Mouse (Mus musculus) brain, embryonic 14.5 days (tissue): ENCODE measurements at regions not wholly inside any gene's neighbourhood (a gene's known extent, or its start where the extent isn't known, plus 50 kb on each side); places are given as distances from the start of the nearest gene placed in this dataset.

Experiments used
- CTCF ChIP-seq: fragments of 200-500 bp; IDR thresholded peaks from 2 replicates; pipeline ENCODE4 v1.5.1; 2012; ENCODE audit warnings: inconsistent platforms, mild to moderate bottlenecking, moderate library complexity, borderline replicate concordance; ENCODE audit not compliant: insufficient read depth, insufficient read length; ENCODE audit errors: extremely low read depth
- POLR2A ChIP-seq: fragments of 200-500 bp; IDR thresholded peaks from 2 replicates; pipeline ENCODE4 v1.6.1; 2012; ENCODE audit warnings: mild to moderate bottlenecking, inconsistent platforms, borderline replicate concordance; ENCODE audit not compliant: poor library complexity, insufficient read depth, insufficient read length, severe bottlenecking; ENCODE audit errors: extremely low read depth

GRCm38 (mm10) chr17:84875031-84875430, 81.5 kb upstream of the Ppm1b start:
- TF ChIP-seq CTCF (no peak), POLR2A (no peak)
